Mouse (Mus musculus) embryonic stem cell, embryonic (primary cell): ENCODE data around the gene Tmem94.

ENCODE experiments used
- CTCF ChIA-PET, 4 experiments: fragments of 300-600 bp in 2 of 4; fragments of 350-600 bp in 2 of 4; sonication (Branson Sonifier 250); formaldehyde crosslinking; loops; one replicate each; lab custom pipeline; 2022; ENCODE audit warnings: inconsistent platforms in 2 of 4; lab: Charles Lee
- POLR2A ChIA-PET, 4 experiments: fragments of 300-600 bp in 2 of 4; fragments of 350-600 bp in 2 of 4; sonication (Branson Sonifier 250); formaldehyde crosslinking; loops; one replicate each; lab custom pipeline; 2022; ENCODE audit warnings: antibody characterized with exemption in 4 of 4, inconsistent platforms in 1 of 4; lab: Charles Lee

Tmem94 gene

GRCm38 (mm10) chr11:115843141-115843890 lies 78.1 kb downstream of the Tmem94 start:
- CTCF ChIA-PET, result interaction anchor here (0.5 to 6.0 kb wide), 25 partner anchors 8 to 521 kb away, joined by 3 to 71 read pairs (median 4); partner anchors contain the start of genes Myo15b (in 3 of the 4), Caskin2 (in 2 of the 4), Tsen54 (in 2 of the 4) and Mrpl38 (in 1 of the 4)
- POLR2A ChIA-PET, result interaction anchor here (0.5 to 12.6 kb wide), 50 partner anchors 9 to 960 kb away, joined by 3 to 260 read pairs (median 4); partner anchors contain the start of genes Tsen54 (in 3 of the 4), Caskin2 (in 2 of the 4), Mif4gd (in 2 of the 4) and Myo15b (in 2 of the 4)

- POLR2A ChIA-PET, result interaction anchor here (0.5 to 12.6 kb wide), 32 partner anchors 10 to 330 kb away, joined by 3 to 260 read pairs (median 4); partner anchors contain the start of genes Caskin2 (in 2 of the 4), Tsen54 (in 2 of the 4), Grb2 (in 1 of the 4) and Jpt1 (in 1 of the 4)
- CTCF ChIA-PET, result interaction anchor here (0.6 to 6.0 kb wide), 15 partner anchors 13 to 295 kb away, joined by 3 to 71 read pairs (median 4); partner anchors contain the start of genes Myo15b (in 3 of the 4), Caskin2 (in 1 of the 4), Mrpl38 (in 1 of the 4) and Tsen54 (in 1 of the 4)
Measured at GRCm38 (mm10) chr11:115843891-115844239, 78.6 kb downstream of the Tmem94 start.

GRCm38 (mm10) chr11:115844240-115844639 lies 79.0 kb downstream of the Tmem94 start:
- ChIA-PET POLR2A (interaction anchor here (0.6 to 12.6 kb wide), 23 partner anchors 7 to 567 kb away, joined by 3 to 260 read pairs (median 4); partner anchors contain the start of genes Caskin2 (in 2 of the 4), Tsen54 (in 2 of the 4), Fdxr (in 1 of the 4) and Myo15b (in 1 of the 4)), CTCF (interaction anchor here (0.6 to 6.0 kb wide), 14 partner anchors 14 to 1146 kb away, joined by 3 to 71 read pairs (median 4); partner anchors contain the start of genes Myo15b (in 2 of the 4), Caskin2 (in 1 of the 4), Mrpl38 (in 1 of the 4) and Tsen54 (in 1 of the 4))

GRCm38 (mm10) chr11:115845819-115846218 lies 80.6 kb downstream of the Tmem94 start:
- POLR2A ChIA-PET, result interaction anchor here in 2 of 4 experiments (0.8 to 12.6 kb wide), 9 partner anchors 10 to 178 kb away, joined by 3 to 260 read pairs (median 4); partner anchors contain the start of genes Caskin2 (in 1 of the 2), Llgl2 (in 1 of the 2) and Smim5 (in 1 of the 2)
- CTCF ChIA-PET, result interaction anchor here in 3 of 4 experiments (0.8 to 6.0 kb wide), 4 partner anchors 13 to 131 kb away, joined by 3 to 71 read pairs (median 24); partner anchors contain the start of gene Myo15b (in 1 of the 3)
